ENCODE assay signal across 28 mouse cellular contexts in genomic region chr2:153506385-153506784, GRCm38 (mm10). TPM values are rescaled to one million over a fixed set of nuclear protein-coding genes. Genes with fewer than 3 reads are reported as not detected.
"Had no signal": no experiment of that assay in that cellular context is flagged by ENCODE, and none has a peak within 500 bp of the region (broad histone marks: within the 10 kb centered on the region; RNA-seq: fewer than 3 reads in every experiment).

No protein-coding gene starts in this region.

- H3K4me3 ChIP-seq: intestine, embryonic 15.5 days; left cerebral cortex, adult 2 months; limb, embryonic 12.5 days; limb, embryonic 15.5 days; liver, embryonic 12.5 days; stomach, embryonic 15.5 days had no signal

- ATAC-seq: intestine, embryonic 15.5 days; liver, embryonic 12.5 days had no signal

- H3K27me3 ChIP-seq: intestine, embryonic 15.5 days; limb, embryonic 15.5 days; liver, embryonic 12.5 days; stomach, embryonic 15.5 days had no signal

- H3K4me2 ChIP-seq: intestine, embryonic 15.5 days; limb, embryonic 12.5 days; limb, embryonic 15.5 days; liver, embryonic 12.5 days; stomach, embryonic 15.5 days had no signal

- H3K27ac ChIP-seq: intestine, embryonic 15.5 days; left cerebral cortex, adult 2 months; limb, embryonic 12.5 days; limb, embryonic 15.5 days; macrophage; stomach, embryonic 15.5 days had no signal

- H3K36me3 ChIP-seq: intestine, embryonic 15.5 days; limb, embryonic 12.5 days; limb, embryonic 15.5 days; stomach, embryonic 15.5 days had no signal

- DNase-seq: kidney, adult 11 months; kidney, adult 8-10 months; kidney, postnatal 14 days; kidney, postnatal 4 days; layer of hippocampus, postnatal 36 days; left cerebral cortex, postnatal 4 days; lung, adult 2 months; lung, postnatal 14 days; midbrain, embryonic 14.5 days; right cerebral cortex, postnatal 4 days; thymus, postnatal 36 days had no signal

- H3K9ac ChIP-seq: intestine, embryonic 15.5 days; limb, embryonic 12.5 days; limb, embryonic 15.5 days; stomach, embryonic 15.5 days had no signal

- H3K9me3 ChIP-seq: intestine, embryonic 15.5 days; limb, embryonic 12.5 days; limb, embryonic 15.5 days; liver, embryonic 12.5 days; stomach, embryonic 15.5 days had no signal

RNA-seq across cellular contexts. Expression of gene 4930404H24Rik, which starts 13.8 kb away (rescaled TPM):
- total RNA-seq: layer of hippocampus, adult 18-20 months; layer of hippocampus, postnatal 36 days; left cerebral cortex, adult 2 months; left cerebral cortex, postnatal 10 days; left cerebral cortex, postnatal 4 days; midbrain, postnatal 0 days had no signal
- polyA plus RNA-seq: intestine, embryonic 15.5 days; kidney, embryonic 16.5 days; limb, embryonic 12.5 days; limb, embryonic 15.5 days; liver, embryonic 12.5 days; liver, embryonic 16.5 days; lung, adult 2 months; lung, embryonic 16.5 days; macrophage; midbrain, embryonic 14.5 days; midbrain, postnatal 0 days; neural tube, embryonic 11.5 days; neural tube, embryonic 14.5 days; stomach, embryonic 15.5 days; thymus, postnatal 0 days; urinary bladder, adult 2 months had no signal
